Mouse (Mus musculus): ENCODE data around the gene Fmnl3.

GRCm38 (mm10) chr15:99317267-99317651 lies 53.0 kb downstream of the Fmnl3 start:
- no peak for TF ChIP-seq CTCF (IDR thresholded peaks at IDR 0.05 in 2 of 3, conservative IDR thresholded peaks at IDR 0.05 in 1 of 3; ENCODE audit: control insufficient read depth in 1 of 3, insufficient read depth in 1 of 3, low read depth in 2 of 3, low read length in 3 of 3, poor library complexity in 1 of 3, severe bottlenecking in 1 of 3)
- no peak for TF ChIP-seq EP300 (IDR thresholded peaks at IDR 0.05; ENCODE audit: low read depth in 1 of 2, low read length in 2 of 2)
- no peak for TF ChIP-seq POLR2A (IDR thresholded peaks at IDR 0.05; ENCODE audit: control insufficient read depth in 1 of 2, insufficient read depth in 1 of 2, low read depth in 1 of 2, low read length in 2 of 2, poor library complexity in 1 of 2)
